Mouse (Mus musculus): ENCODE measurements around the gene Mvp.

The Mvp gene

DNA sequence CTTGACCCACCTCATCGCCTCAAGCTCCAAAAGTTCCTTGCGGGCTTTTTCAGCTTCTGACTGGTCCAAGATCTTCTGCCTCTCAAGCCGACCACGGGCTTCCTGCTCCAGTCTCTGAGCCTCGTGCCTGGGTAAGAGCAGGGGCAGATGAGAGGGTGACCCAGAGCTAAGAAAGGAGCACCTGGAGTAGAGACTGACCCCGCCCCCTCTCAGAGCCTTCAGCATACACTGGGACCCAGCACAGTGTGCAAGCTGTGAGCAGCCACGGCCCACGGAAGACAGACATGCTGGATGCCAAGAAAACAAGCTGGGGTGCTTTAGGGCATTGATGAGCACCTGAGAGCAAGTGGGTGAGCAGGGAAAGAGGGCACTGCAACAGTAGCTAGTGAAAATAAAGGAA is 25.6 kb downstream of the Mvp start:
- DNase-seq = no peak

- peak; percentile 85 to 89 for DNase-seq
Observed at GRCm38 (mm10) chr7:126986319-126986718, 28.1 kb downstream of the Mvp start.

DNA sequence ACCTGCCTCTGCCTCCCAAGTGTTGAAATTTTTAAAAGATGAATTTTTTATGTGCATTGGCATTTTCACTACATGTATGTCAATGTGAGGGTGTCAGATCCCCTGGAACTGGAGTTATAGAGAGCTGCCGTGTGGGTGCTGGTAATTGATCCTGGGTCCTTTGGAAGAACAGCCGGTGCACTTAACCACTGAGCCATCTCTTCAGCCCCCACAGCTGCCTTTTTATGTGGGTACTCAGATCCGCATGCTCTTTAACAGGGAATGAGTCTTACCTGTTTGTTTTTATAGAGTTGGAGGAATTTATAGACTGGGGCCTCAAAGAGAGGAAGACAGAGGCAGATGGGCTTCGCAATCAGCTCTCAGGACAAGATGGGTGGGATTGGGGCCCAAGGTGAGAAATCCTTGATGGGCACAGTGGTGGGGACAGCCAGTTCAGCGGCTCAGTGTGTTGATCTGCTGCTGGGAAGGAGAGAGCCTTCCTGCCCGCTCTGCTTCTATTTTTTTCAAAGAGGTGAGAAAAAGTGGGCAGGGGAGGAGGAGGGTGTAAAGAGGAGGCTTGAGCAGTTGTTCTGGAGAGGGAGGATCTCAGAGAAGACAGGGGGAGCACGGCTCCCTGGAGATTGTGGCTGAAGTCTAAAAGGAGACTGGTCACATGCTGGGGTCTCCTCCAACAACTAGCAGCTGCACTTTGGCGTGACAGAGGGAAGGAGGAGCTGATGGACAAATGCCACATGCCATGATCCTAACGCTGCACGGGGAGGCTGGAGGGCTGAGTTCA is 29.6 kb downstream of the Mvp start:
- peak in 1 of 2 experiments; percentile 31 for DNase-seq

GRCm38 (mm10) chr7:126983113-126983512 is 31.3 kb downstream of the Mvp start:
- peak in 1 of 2 experiments; percentile 44 for DNase-seq

- DNase-seq = no peak
Observed at GRCm38 (mm10) chr7:126982054-126982453, 32.4 kb downstream of the Mvp start.

DNA sequence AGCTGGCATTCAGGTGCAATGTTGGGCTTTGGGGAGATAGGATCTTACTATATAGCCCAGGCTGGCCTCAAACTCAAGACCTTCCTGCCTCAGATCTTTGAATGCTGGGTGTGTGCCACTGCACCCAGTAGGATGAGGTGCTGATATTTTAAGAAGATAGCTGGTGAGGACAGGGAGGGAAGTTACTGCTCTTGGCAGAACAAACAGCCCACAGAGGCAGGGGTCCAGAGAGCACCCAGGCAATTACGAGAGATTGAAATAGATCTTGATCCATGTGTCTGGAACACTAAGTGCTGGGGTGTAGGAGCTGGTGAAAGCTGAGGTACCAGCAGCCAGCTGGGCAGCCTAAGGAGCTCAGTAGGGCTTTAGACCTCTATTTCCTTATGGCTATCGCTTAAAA is 32.8 kb downstream of the Mvp start:
- DNase-seq = no peak

- no peak for DNase-seq
Observed at GRCm38 (mm10) chr7:126978841-126979240, 35.6 kb downstream of the Mvp start.

- DNase-seq = no peak
Observed at GRCm38 (mm10) chr7:126976878-126977459, 37.5 kb downstream of the Mvp start.

GRCm38 (mm10) chr7:126975950-126976866 is 38.2 kb downstream of the Mvp start, which contains the start of gene Cdiptos:
Gene Cdiptos, minus strand, starts transcription at chr7:126976098.
- DNase-seq = peak; percentile 97 to 99

DNA sequence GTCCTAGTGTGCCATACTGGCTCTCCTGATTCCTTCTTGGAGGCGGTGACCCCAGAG is 38.7 kb downstream of the Mvp start, which contains the start of gene Cdipt:
TSS of gene Cdipt (plus strand) at position 22 of the 57 bp plus-strand sequence.
- DNase-seq = no peak

DNA sequence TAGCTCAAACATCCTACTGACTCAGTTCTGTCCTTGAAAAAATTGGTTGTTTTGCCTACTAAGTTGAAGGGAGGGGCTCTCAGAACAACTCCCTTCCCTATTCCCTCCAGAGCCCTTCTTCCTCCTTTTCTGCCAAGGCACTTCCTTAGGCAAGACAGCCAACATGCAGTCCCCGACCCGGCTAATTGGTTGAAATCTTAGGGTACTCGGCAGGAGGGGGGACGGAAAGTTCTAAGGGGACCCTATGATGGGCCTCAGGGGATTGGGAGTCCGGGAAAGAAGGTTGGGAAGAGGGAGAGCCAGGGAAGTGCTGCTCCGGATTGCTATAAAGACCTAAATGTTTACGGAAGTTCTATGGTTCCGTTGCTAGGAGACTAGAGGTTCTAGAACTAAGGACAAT is 38.9 kb downstream of the Mvp start:
- DNase-seq = peak in 1 of 2 experiments; percentile 28

GRCm38 (mm10) chr7:126967361-126967760 is 47.1 kb downstream of the Mvp start:
- DNase-seq = no peak

GRCm38 (mm10) chr7:126965568-126965967 is 48.9 kb downstream of the Mvp start:
- peak; percentile 81 to 88 for DNase-seq

GRCm38 (mm10) chr7:126963548-126964286 is 50.7 kb downstream of the Mvp start:
- DNase-seq = peak; percentile 61 to 68

DNA sequence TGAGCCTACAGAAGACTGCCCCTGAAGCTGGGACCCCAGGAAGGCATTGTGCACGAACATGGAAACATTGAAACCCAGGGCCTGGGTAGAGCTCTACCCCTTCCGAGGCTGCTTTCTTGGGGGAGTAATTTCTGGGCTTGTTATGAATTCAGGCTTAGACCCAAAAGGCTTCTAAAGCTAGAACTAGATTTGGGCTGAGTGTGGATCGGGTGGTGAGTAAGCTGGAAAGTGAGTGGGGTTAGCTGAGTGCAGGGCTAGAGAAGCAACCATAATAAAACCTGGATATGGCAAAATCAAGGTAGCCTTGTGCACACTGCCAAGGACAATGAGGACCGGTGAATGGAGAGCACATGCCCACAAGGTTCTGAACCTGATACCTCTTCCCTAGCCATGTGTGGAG is 52.5 kb downstream of the Mvp start:
- DNase-seq = no peak

GRCm38 (mm10) chr7:126961095-126961494 is 53.3 kb downstream of the Mvp start:
- DNase-seq = no peak

DNA sequence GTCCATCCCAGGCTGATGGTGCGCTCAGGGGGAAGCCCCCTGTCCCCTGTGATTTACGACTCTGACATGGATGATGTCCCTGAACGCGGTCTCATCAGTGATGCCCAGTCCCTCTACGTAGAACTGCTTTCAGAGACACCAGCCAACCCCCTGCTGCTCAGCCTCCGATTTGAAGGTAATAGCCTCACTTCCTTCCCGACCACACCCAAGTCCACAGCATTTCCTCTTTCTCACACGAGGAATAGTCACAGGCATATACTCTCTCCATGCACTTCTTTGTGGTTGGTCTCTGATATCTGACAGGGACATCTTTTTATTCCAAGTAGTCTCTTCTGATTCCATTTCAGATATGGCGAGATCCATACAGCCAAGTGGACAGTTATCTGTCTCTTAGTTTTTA is 54.6 kb downstream of the Mvp start:
- DNase-seq = no peak

DNA sequence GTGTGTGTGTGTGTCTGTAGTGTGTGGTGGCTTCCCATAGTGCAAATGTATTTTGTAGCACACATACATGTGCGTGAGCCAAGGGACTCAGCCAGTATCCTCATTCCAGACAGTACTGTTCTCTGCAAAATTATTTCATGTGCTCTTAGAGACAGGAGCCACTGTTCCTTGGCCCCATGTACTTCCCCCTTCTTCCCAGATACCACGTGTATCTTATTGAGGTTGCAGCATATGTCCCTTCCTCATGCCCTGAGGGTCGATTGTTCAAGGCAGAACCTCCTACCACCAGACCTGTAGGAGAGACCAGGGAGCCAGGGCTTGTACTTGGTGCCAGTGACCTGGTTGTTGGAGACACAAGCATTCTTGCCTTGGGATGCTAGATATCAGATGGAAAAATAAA is 59.3 kb downstream of the Mvp start:
- no peak for DNase-seq

DNA sequence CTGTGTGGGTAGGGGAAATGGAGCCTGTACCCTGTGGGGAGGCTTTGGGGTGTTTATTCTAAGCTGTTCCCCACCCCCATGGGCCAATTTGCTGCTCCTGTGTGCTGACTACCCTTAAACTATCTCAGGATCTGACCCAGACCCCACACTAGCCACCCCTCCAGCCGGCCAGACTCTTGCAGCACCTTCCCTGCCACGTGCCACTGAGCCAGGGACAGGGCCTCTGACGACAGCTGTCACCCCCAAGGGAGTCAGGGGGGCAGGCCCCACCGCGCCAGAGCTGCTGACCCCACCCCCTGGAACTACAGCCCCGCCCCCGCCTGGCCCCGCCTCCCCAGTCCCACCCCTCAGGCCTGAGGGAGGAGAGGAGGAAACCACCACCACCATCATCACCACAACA is 61.8 kb downstream of the Mvp start:
- DNase-seq = peak in 1 of 2 experiments; percentile 51

GRCm38 (mm10) chr7:126951741-126952140 is 62.7 kb downstream of the Mvp start:
- DNase-seq = peak in 1 of 2 experiments; percentile 54

- DNase-seq = peak; percentile 62 to 68
Observed at GRCm38 (mm10) chr7:126950647-126951615, 63.5 kb downstream of the Mvp start.

Data from cerebellum, postnatal 25 days (tissue).